Mouse (Mus musculus) hematopoietic stem cell, adult 5-6 weeks (primary cell): ENCODE measurements around the gene Neurl3. TPM values are rescaled to one million over a fixed set of nuclear protein-coding genes. Genes with fewer than 3 reads are reported as not detected.

ENCODE experiments used
- ATAC-seq, 2 experiments: fragments of 125-278 bp in 1 of 2; replicated peaks in 1 of 2; 2 replicates each; pipeline ENCODE4 v1.8.0; 2016 to 2017; ENCODE audit warnings: inconsistent platforms in 2 of 2, mild to moderate bottlenecking in 2 of 2, moderate number of reproducible peaks in 2 of 2, low read depth in 1 of 2, moderate TSS enrichment in 1 of 2; ENCODE audit not compliant: low FRiP score in 2 of 2, poor library complexity in 2 of 2, severe bottlenecking in 2 of 2, insufficient read depth in 1 of 2, low TSS enrichment in 1 of 2
- total RNA-seq: library from RNA; stranded (forward); fragments of 172-1452, 232-1000 nt; gene quantifications from 2 replicates; pipeline ENCODE4 v1.2.3, GENCODE M21; 2017

Gene Neurl3
- total RNA-seq, 1 experiment from 2014 or later, result 66.8 TPM

- no peak for ATAC-seq
Observed at GRCm38 (mm10) chr1:36302273-36302672, 27.8 kb upstream of the Neurl3 start.

- no peak for ATAC-seq
Observed at GRCm38 (mm10) chr1:36300486-36300885, 26.0 kb upstream of the Neurl3 start.

- no peak for ATAC-seq
Observed at GRCm38 (mm10) chr1:36299676-36300075, 25.2 kb upstream of the Neurl3 start.

GRCm38 (mm10) chr1:36299126-36299525 lies 24.6 kb upstream of the Neurl3 start:
- no peak for ATAC-seq

GRCm38 (mm10) chr1:36298107-36298506 lies 23.6 kb upstream of the Neurl3 start:
- ATAC-seq, result no peak

- peak; percentile 73 to 75 for ATAC-seq
Observed at GRCm38 (mm10) chr1:36296466-36297149, 22.1 kb upstream of the Neurl3 start.

GRCm38 (mm10) chr1:36294402-36294801 lies 19.9 kb upstream of the Neurl3 start:
- no peak; a peak in 1 of 4 replicates for ATAC-seq

- no peak for ATAC-seq
Observed at GRCm38 (mm10) chr1:36293470-36293869, 19.0 kb upstream of the Neurl3 start.

- ATAC-seq, result no peak
Observed at GRCm38 (mm10) chr1:36281849-36282248, 7.4 kb upstream of the Neurl3 start.

GRCm38 (mm10) chr1:36280938-36281337 lies 6.5 kb upstream of the Neurl3 start:
- no peak for ATAC-seq

- peak; percentile 77 to 83 for ATAC-seq
Observed at GRCm38 (mm10) chr1:36279202-36279601, 4.7 kb upstream of the Neurl3 start.

- no peak for ATAC-seq
Observed at GRCm38 (mm10) chr1:36277267-36278060, 3.0 kb upstream of the Neurl3 start.

GRCm38 (mm10) chr1:36275635-36276389 lies 1.3 kb upstream of the Neurl3 start:
- ATAC-seq, result no peak

GRCm38 (mm10) chr1:36273288-36273687 lies 1.2 kb downstream of the Neurl3 start:
- ATAC-seq, result peak; percentile 72 to 85

- 0 out of 4 replicates have a peak, but pooled peaks have one; percentile 5 to 12 for ATAC-seq
Observed at GRCm38 (mm10) chr1:36272546-36272945, 1.9 kb downstream of the Neurl3 start.

- peak; percentile 39 to 46 for ATAC-seq
Observed at GRCm38 (mm10) chr1:36271516-36272230, 2.8 kb downstream of the Neurl3 start.

GRCm38 (mm10) chr1:36270666-36271065 lies 3.8 kb downstream of the Neurl3 start:
- ATAC-seq, result no peak
